Mouse (Mus musculus) heart, embryonic 11.5 days (tissue): ENCODE measurements around the gene Nmb. TPM values are rescaled to one million over a fixed set of nuclear protein-coding genes. Genes with fewer than 3 reads are reported as not detected.

Source experiments
- ATAC-seq: fragments of 200-750 bp; cut with Nextera tagmentation; replicated peaks from 2 replicates; pipeline ENCODE4 v1.8.0; 2017; ENCODE audit warnings: moderate library complexity; ENCODE audit not compliant: insufficient number of reproducible peaks, low FRiP score, low TSS enrichment
- H3K27ac ChIP-seq: fragments of 300-500 bp; sonication (generic); 2 replicates; pipeline ENCODE4 v1.5.1; 2014; ENCODE audit warnings: mild to moderate bottlenecking, low read depth, low read length
- H3K27me3 ChIP-seq: fragments of 300-500 bp; sonication (generic); 2 replicates; pipeline ENCODE4 v1.6.1; 2014; ENCODE audit warnings: mild to moderate bottlenecking, low read length, mixed read lengths; ENCODE audit not compliant: control insufficient read depth, insufficient read depth
- H3K36me3 ChIP-seq: fragments of 300-500 bp; sonication (generic); 2 replicates; pipeline ENCODE4 v1.6.1; 2014; ENCODE audit warnings: mild to moderate bottlenecking, low read length, moderate library complexity, mixed read lengths; ENCODE audit not compliant: control insufficient read depth, insufficient read depth
- H3K4me1 ChIP-seq: fragments of 300-500 bp; sonication (generic); 2 replicates; pipeline ENCODE4 v1.6.1; 2014; ENCODE audit warnings: low read length; ENCODE audit not compliant: control insufficient read depth, insufficient read depth
- H3K4me2 ChIP-seq: fragments of 300-500 bp; sonication (generic); 2 replicates; pipeline ENCODE4 v1.6.1; 2014; ENCODE audit warnings: mild to moderate bottlenecking, moderate library complexity
- H3K4me3 ChIP-seq: fragments of 300-500 bp; sonication (generic); 2 replicates; pipeline ENCODE4 v1.5.1; 2014; ENCODE audit warnings: low read depth, low read length
- H3K9ac ChIP-seq: fragments of 300-500 bp; sonication (generic); 2 replicates; pipeline ENCODE4 v1.6.1; 2014; ENCODE audit warnings: mild to moderate bottlenecking, low read depth, low read length, moderate library complexity
- H3K9me3 ChIP-seq: fragments of 300-500 bp; sonication (generic); replicated peaks from 2 replicates; pipeline ENCODE4 v1.6.1; 2016; ENCODE audit warnings: low read length; ENCODE audit not compliant: control insufficient read depth
- WGBS: fragments of 180-500 bp; shearing (Covaris S2); extraction: QIAGEN DNeasy Blood & Tissue Kit; methylation state at CpG from one replicate; pipeline ENCODE4 v1.1.7; 2014; ENCODE audit not compliant: insufficient replicate concordance; 5-methylcytosine and 5-hydroxymethylcytosine counted together
- polyA plus RNA-seq: library from polyadenylated mRNA; unstranded; fragments of >200 nt; fragmentation: Nextera tagmentation; extraction: Ambion mirVana; gene quantifications from 2 replicates; pipeline ENCODE4 v1.2.1, GENCODE M21; 2014

The Nmb gene
- polyA plus RNA-seq, 1 experiment from 2014 or later: 4.7 TPM

DNA sequence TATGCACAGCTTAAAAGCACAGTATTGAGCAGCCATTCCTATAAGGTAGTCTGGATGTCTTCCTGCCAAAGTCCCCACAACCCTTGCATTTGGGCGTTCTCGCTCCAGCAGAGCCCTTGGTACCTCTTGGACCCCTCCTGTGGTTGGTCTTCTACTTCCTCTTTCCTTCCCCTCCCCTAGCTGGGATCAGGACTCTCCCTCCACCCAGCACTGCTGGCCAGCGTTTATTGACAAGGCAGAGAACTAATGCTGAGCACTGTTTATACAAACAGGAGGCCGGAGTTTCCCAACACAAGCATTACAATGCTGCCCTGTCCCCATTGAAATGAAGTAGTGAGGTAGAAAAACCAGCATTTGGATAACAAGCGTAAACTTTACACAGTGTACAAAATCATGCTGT lies 31.8 kb downstream of the Nmb start:
- Histone ChIP-seq H3K9ac (no peak overlapping the region), H3K27ac (no peak overlapping the region), H3K36me3 (peaks cover 64% of the 10 kb centered on the region), H3K27me3 (no peaks in the 10 kb centered on the region), H3K4me2 (no peak overlapping the region), H3K4me1 (no peaks in the 10 kb centered on the region), H3K4me3 (no peak overlapping the region), H3K9me3 (no peaks in the 10 kb centered on the region)
- 79% methylated on average over 5 of the region's 5 CpGs for WGBS
- ATAC-seq: no peak

DNA sequence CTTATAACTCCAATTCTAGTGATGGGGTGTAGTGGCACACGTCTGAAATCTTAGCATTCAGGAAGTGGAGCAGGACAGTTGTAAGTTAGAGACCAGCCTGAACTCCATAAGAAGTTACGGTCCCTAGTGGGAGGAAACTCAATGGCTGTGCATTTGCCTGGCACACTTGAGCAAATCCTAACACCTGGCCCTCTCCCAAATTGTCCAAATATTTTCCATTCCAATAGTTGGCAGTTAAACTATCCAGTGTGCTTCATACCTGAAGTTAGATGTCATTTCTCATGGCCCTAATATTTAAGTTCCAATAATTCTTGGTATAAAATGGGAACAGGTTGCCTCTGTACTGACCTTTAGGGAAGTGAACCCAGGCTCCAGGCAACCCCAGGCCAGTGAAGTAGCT lies 36.2 kb downstream of the Nmb start:
- H3K27me3 ChIP-seq: no peaks in the 10 kb centered on the region
- WGBS: 89% methylated on average over 2 of the region's 2 CpGs
- H3K4me1 ChIP-seq: peaks cover 4% of the 10 kb centered on the region; the same call in 1 of the 2 replicates
- H3K36me3 ChIP-seq: peaks cover 50% of the 10 kb centered on the region
- H3K27ac ChIP-seq: no peak overlapping the region
- no peaks in the 10 kb centered on the region for H3K9me3 ChIP-seq
- no peak overlapping the region for H3K4me3 ChIP-seq
- ATAC-seq: no peak
- no peak overlapping the region for H3K4me2 ChIP-seq
- no peak overlapping the region for H3K9ac ChIP-seq

DNA sequence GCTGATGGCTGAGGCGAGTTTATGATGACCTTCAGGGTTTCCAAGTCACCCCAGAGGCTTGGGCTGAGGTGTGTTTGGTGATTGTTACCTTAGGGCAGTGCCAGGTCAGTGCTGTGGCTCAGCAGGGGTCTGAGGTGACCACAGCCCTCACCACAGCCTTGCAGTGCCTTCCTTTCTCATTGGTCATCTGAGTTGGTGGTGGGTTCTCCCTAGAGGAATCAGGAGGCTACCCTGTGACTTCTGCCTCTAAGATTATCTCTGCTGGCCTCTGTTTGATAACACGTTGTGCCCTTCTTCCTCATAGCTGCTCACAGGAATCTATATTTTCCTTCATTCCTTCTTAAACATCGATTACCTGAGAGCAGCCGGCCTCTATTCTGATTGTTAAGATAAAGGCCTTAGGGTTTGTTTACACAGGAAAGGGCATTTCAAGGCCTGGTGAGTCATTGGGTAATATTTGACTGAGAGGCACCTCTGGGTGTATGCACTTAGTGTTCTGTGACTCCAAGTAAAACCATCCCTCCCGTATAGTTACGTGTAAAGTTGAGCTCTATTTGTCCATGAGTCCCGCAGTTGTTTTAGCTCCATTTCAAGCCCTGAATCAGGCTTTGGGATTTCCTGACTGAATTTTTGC lies 38.2 kb downstream of the Nmb start:
- H3K9ac ChIP-seq: no peak overlapping the region
- H3K27ac ChIP-seq: no peak overlapping the region
- no peaks in the 10 kb centered on the region for H3K27me3 ChIP-seq
- no peak overlapping the region for H3K4me2 ChIP-seq
- no peak overlapping the region for H3K4me3 ChIP-seq
- H3K4me1 ChIP-seq: peaks cover 17% of the 10 kb centered on the region
- no peak for ATAC-seq
- H3K9me3 ChIP-seq: no peaks in the 10 kb centered on the region
- H3K36me3 ChIP-seq: peaks cover 41% of the 10 kb centered on the region
- whole genome bisulfite sequencing: 63% methylated on average over 7 of the region's 7 CpGs

DNA sequence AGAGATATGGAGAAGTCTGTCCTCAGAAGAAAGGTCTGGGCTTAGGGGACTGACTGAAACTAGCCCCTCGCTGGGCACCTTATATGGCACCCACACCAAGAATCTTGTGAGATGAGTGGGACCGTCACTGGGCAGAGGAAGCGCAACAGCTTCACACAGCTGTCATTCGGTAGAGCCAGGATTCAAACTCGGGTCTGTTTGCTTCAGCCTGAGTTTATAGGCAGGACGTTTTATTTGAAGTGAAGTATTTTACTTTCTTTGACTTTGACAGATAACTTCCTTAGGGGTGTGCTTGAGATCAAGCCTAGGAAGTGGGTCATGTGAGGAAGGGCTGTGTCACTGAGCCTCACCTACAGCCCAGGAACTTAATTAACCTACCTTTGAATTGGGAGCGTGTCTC lies 39.4 kb downstream of the Nmb start:
- H3K9ac ChIP-seq: no peak overlapping the region
- peaks cover 19% of the 10 kb centered on the region for H3K4me1 ChIP-seq
- no peak overlapping the region for H3K4me3 ChIP-seq
- ATAC-seq: no peak
- WGBS: 85% methylated on average over 7 of the region's 7 CpGs
- no peaks in the 10 kb centered on the region for H3K27me3 ChIP-seq
- no peaks in the 10 kb centered on the region for H3K9me3 ChIP-seq
- H3K4me2 ChIP-seq: 0 out of 2 replicates have a peak overlapping the region, but pooled peaks have one; percentile 25
- H3K27ac ChIP-seq: peak overlapping the region; percentile 62; the same call in 1 of the 2 replicates
- H3K36me3 ChIP-seq: peaks cover 38% of the 10 kb centered on the region

DNA sequence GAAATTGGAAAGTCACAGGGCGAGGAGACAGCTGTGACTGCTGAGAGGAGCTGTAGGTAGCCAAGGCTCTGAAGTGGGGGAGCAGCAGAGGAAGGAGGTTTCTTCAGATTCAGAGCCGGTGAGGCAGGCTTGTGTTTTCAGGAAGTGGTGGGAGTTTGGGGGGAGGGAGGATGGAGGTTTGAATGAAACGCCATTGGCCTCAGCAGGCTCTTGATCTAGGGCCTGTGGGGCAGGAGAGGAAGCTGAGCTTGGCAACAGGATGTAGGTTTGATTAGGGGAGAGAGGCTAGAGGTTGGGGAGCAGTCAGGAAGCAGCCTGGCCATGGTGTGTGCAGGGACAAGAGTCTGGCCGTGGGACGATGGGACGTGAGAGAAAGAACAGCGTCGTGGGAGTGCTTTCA lies 40.0 kb downstream of the Nmb start:
- Histone ChIP-seq H3K36me3 (peaks cover 33% of the 10 kb centered on the region), H3K4me1 (peaks cover 21% of the 10 kb centered on the region), H3K27ac (peak overlapping the region; percentile 62), H3K4me2 (peak overlapping the region; percentile 25; the same call in 1 of the 2 replicates), H3K9me3 (no peaks in the 10 kb centered on the region), H3K4me3 (no peak overlapping the region), H3K27me3 (no peaks in the 10 kb centered on the region), H3K9ac (no peak overlapping the region)
- no peak for ATAC-seq
- 53% methylated on average over 8 of the region's 8 CpGs for WGBS

DNA sequence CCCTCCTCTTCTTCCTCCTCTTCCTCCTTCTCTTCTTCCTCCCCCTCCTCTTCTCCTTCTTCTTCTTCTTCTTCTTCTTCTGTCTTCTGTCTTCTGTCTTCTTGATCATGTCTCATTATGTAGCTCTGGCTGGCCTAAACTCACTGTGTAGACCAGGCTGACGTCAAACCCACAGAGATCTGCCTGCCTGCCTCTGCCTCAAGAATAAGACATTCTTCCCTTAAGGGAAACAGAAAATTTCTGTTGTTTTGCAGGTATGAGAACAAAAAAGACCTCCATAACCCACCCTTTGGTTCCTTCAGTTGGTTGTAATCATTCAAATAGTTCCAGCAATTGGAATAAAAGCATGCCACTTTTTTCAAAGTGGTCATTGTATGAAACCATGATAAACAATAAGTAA lies 40.7 kb downstream of the Nmb start:
- Histone ChIP-seq H3K36me3 (peaks cover 27% of the 10 kb centered on the region), H3K4me2 (no peak overlapping the region), H3K9ac (no peak overlapping the region), H3K4me3 (no peak overlapping the region), H3K27me3 (no peaks in the 10 kb centered on the region), H3K27ac (peak overlapping the region; percentile 62; the same call in 1 of the 2 replicates), H3K4me1 (peaks cover 23% of the 10 kb centered on the region), H3K9me3 (no peaks in the 10 kb centered on the region)
- ATAC-seq: no peak
- WGBS: 65% methylated on average over 1 of the region's 1 CpGs

DNA sequence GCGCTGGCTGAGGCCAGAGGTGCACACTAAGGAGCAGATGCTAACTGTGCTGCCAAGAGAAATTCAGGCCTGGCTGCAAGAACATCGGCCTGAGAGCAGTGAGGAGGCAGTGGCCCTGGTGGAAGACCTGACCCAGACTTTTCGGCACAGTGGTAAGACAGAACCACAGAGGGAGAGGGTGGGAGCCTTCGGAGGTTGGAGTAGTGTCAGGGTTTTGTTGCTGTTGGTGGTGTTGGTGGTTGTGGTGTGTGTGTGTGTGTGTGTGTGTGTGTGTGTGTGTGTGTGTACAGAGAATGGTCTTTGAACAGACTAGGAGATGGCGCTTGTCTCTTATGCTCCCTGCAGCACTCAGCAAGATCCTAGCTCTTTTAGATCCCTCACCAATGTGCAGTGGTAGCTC lies 41.4 kb downstream of the Nmb start:
- Histone ChIP-seq H3K9ac (no peak overlapping the region), H3K4me3 (no peak overlapping the region), H3K4me2 (peak overlapping the region; percentile 4; the same call in 1 of the 2 replicates), H3K27ac (no peak overlapping the region), H3K9me3 (no peaks in the 10 kb centered on the region), H3K36me3 (peaks cover 24% of the 10 kb centered on the region), H3K27me3 (no peaks in the 10 kb centered on the region), H3K4me1 (peaks cover 23% of the 10 kb centered on the region)
- no peak for ATAC-seq
- 91% methylated on average over 5 of the region's 5 CpGs for WGBS

DNA sequence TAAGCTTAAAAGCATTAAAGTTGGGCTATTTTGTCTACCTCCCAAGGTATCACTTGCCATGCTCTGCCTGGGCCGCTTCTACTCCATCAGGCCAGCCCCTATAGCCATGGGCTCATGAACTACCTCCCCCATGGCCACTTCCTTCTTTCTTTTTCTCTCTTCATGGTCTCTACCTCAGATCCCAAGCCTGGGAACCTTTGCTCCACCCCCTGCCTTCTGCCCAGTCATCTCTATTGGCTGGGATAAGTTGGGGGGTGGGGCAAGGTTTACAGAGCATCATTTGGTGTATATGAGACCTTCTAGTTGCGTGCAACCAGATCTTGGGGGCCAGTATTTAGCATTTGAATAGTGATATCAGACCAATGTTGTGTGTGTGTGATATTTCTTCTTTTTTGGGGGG lies 42.4 kb downstream of the Nmb start:
- no peaks in the 10 kb centered on the region for H3K27me3 ChIP-seq
- peaks cover 13% of the 10 kb centered on the region for H3K36me3 ChIP-seq
- H3K4me2 ChIP-seq: no peak overlapping the region
- no peak overlapping the region for H3K9ac ChIP-seq
- ATAC-seq: no peak
- no peaks in the 10 kb centered on the region for H3K9me3 ChIP-seq
- no peak overlapping the region for H3K4me3 ChIP-seq
- peaks cover 23% of the 10 kb centered on the region for H3K4me1 ChIP-seq
- 83% methylated on average over 2 of the region's 2 CpGs for WGBS
- H3K27ac ChIP-seq: no peak overlapping the region

DNA sequence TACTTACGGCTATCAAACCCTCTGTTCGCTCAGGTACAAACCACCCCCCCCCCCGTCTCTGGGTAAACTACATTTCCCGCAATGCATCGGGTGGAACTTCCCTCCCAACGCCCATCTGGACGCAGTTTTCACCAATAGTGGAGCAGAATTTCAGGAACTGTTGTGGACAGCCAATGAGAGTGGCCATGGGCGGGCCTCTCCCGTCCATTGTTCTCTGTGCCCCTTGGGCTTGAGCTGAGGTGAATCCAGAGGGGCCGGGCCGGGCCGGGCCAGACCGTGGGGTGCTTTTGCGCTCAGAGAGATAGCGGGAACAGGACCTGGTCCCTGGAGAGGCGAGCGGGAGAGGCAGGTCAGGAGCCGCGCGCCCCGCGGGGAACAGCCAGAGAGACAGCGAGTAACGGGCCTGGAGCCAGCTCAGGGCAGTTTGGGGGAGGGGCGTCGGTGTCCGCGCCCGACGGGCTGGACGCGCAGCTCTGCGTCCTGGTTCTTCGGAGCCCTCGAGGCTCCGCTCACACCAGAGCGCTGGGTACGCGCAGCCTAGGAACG lies 44.1 kb downstream of the Nmb start, which contains the start of gene Zscan2:
TSS of gene Zscan2 (plus strand) at position 192 of the 546 bp plus-strand sequence.
- H3K9me3 ChIP-seq: no peaks in the 10 kb centered on the region
- peak within 1 kb of the TSS; percentile 84 for H3K27ac ChIP-seq
- peak within 1 kb of the TSS; percentile 78 for H3K4me3 ChIP-seq
- peak; percentile 94 for ATAC-seq
- peaks cover 23% of the 10 kb centered on the region for H3K4me1 ChIP-seq
- under 1% methylated on average over 40 of the region's 40 CpGs for WGBS
- H3K9ac ChIP-seq: peak within 1 kb of the TSS; percentile 94
- peak within 1 kb of the TSS; percentile 95 for H3K4me2 ChIP-seq
- peaks cover 9% of the 10 kb centered on the region for H3K36me3 ChIP-seq
- H3K27me3 ChIP-seq: no peaks in the 10 kb centered on the region
